Mouse (Mus musculus): ENCODE measurements around the gene Hist1h4b. TPM values are rescaled to one million over a fixed set of nuclear protein-coding genes. Genes with fewer than 3 reads are reported as not detected.

The Hist1h4b gene
- polyA plus RNA-seq, 1 experiment from 2014 or later: 3.9 TPM

DNA sequence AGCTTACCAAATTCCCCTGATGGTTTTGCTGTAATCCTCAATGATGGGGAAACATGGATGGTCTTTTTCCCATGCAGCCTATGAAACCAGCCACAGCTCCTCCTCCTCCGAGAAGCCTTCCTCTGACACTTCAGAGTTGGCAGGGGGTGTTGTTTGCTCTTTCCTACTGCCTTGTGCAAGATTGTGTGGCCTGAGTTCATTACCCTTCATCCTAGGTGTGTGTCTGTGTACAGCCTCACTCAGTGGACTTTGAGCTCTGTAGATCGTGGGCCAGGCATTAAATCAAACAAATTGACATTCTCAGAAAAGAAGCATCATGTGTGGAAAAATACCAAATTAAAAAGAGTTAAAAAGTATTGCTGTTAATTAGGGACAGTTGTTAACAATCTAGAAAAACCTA, 47.7 kb downstream of the Hist1h4b start:
- Histone ChIP-seq H3K4me2 (ENCODE audit: low read length) (no peak overlapping the region), H3K4me1 (replicated peaks; ENCODE audit: control insufficient read depth, insufficient read depth, low read length) (no peaks in the 10 kb centered on the region), H3K27me3 (replicated peaks; ENCODE audit: control insufficient read depth, insufficient read depth, low read length) (no peaks in the 10 kb centered on the region), H3K36me3 (ENCODE audit: control insufficient read depth, insufficient read depth, low read length) (no peaks in the 10 kb centered on the region), H3K9ac (ENCODE audit: low read length) (no peak overlapping the region), H3K9me3 (ENCODE audit: control insufficient read depth, low read length) (no peaks in the 10 kb centered on the region), H3K27ac (ENCODE audit: low read depth) (no peak overlapping the region), H3K4me3 (ENCODE audit: low read depth, low read length) (no peak overlapping the region)
- 71% methylated on average over 2 of the region's 2 CpGs for WGBS
- ATAC-seq (replicated peaks; ENCODE audit: low FRiP score, low TSS enrichment, low read depth) (no peak), DNase-seq (ENCODE audit: low spot score) (no peak)

DNA sequence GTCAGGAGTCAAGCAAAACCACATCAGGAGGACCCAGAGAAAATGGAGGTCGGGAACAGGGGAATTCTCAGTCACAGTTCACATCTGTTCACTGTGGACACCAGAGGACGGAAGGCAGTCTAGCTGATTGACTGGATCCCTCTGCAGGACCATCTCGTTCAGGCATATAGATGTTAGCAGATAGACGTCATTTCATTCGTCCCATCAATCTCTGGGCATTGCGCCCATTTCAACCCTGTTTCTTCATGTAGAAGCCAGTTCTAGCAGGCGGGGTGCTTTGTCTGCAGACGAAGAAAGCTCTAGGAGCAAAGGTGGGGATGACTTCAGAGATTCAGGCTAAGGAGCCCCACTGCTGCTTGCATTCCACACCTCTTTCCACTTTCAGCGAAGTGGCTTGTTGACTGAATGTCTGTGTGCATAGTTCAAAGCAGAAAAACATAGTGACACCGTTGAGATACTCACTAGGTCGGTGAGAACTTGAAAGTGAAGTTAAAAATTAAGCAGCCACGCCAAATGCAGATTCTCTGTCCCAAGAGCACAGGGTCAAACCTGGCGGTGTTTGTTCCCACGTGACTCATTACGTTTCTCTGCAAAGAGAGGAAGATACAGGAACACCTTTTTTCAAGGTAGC, 49.7 kb downstream of the Hist1h4b start, which contains the start of gene Slc17a2:
Slc17a2 (plus strand) TSS at position 572 of the 631 bp plus-strand sequence.
- WGBS: 74% methylated on average over 15 of the region's 15 CpGs
- H3K4me3 ChIP-seq (ENCODE audit: low read depth, low read length): no peak within 1 kb of the TSS
- H3K4me1 ChIP-seq (replicated peaks; ENCODE audit: control insufficient read depth, insufficient read depth, low read length): no peaks in the 10 kb centered on the region
- H3K9me3 ChIP-seq (ENCODE audit: control insufficient read depth, low read length): no peaks in the 10 kb centered on the region
- no peaks in the 10 kb centered on the region for H3K27me3 ChIP-seq (replicated peaks; ENCODE audit: control insufficient read depth, insufficient read depth, low read length)
- no peak within 1 kb of the TSS for H3K9ac ChIP-seq (ENCODE audit: low read length)
- no peaks in the 10 kb centered on the region for H3K36me3 ChIP-seq (ENCODE audit: control insufficient read depth, insufficient read depth, low read length)
- no peak within 1 kb of the TSS for H3K4me2 ChIP-seq (ENCODE audit: low read length)
- DNase-seq (ENCODE audit: low spot score) (no peak), ATAC-seq (replicated peaks; ENCODE audit: low FRiP score, low TSS enrichment, low read depth) (no peak)
- no peak within 1 kb of the TSS for H3K27ac ChIP-seq (ENCODE audit: low read depth)

Small RNA genes lying within 50 kb of the gene (microRNA-seq; reads per million reads assigned to microRNA genes)
- gene Gm44314 (not detected), gene Gm44484 (not detected)

Other genes with a start within 250 kb of the Hist1h4b start
- 6.5 and 6.9 TPM in 2 replicates for gene Hist1h4h, start 226.0 kb upstream of the Hist1h4b start, polyA plus RNA-seq (2014; fragmentation: Nextera tagmentation; extraction: Ambion mirVana)
- gene Hist1h2af, start 223.1 kb upstream of the Hist1h4b start, polyA plus RNA-seq (2014; fragmentation: Nextera tagmentation; extraction: Ambion mirVana): 12.1 and 15.7 TPM in 2 replicates
- 6.1 and 8.1 TPM in 2 replicates for gene Hist1h3g, start 221.6 kb upstream of the Hist1h4b start, polyA plus RNA-seq (2014; fragmentation: Nextera tagmentation; extraction: Ambion mirVana)
- 0.47 and 1.1 TPM in 2 replicates for gene Hist1h2bh, start 213.6 kb upstream of the Hist1h4b start, polyA plus RNA-seq (2014; fragmentation: Nextera tagmentation; extraction: Ambion mirVana)
- 1.1 and 1.2 TPM in 2 replicates for gene Hist1h3f, start 213.0 kb upstream of the Hist1h4b start, polyA plus RNA-seq (2014; fragmentation: Nextera tagmentation; extraction: Ambion mirVana)
- 1.3 and 1.4 TPM in 2 replicates for gene Hist1h4f, start 205.4 kb upstream of the Hist1h4b start, polyA plus RNA-seq (2014; fragmentation: Nextera tagmentation; extraction: Ambion mirVana)
- 0.64 and 0.90 TPM in 2 replicates for gene Hist1h1d, start 203.8 kb upstream of the Hist1h4b start, polyA plus RNA-seq (2014; fragmentation: Nextera tagmentation; extraction: Ambion mirVana)
- gene Hist1h3e, start 194.6 kb upstream of the Hist1h4b start, polyA plus RNA-seq (2014; fragmentation: Nextera tagmentation; extraction: Ambion mirVana): 9.3 and 9.7 TPM in 2 replicates
- gene Hist1h2ae, start 185.8 kb upstream of the Hist1h4b start, polyA plus RNA-seq (2014; fragmentation: Nextera tagmentation; extraction: Ambion mirVana): 106 and 114 TPM in 2 replicates
- gene Hist1h2bg, start 185.6 kb upstream of the Hist1h4b start, polyA plus RNA-seq (2014; fragmentation: Nextera tagmentation; extraction: Ambion mirVana): 6.1 and 7.6 TPM in 2 replicates
- 7.0 and 7.1 TPM in 2 replicates for gene Hist1h2bf, start 182.8 kb upstream of the Hist1h4b start, polyA plus RNA-seq (2014; fragmentation: Nextera tagmentation; extraction: Ambion mirVana)
- gene Hist1h2ad, start 182.6 kb upstream of the Hist1h4b start, polyA plus RNA-seq (2014; fragmentation: Nextera tagmentation; extraction: Ambion mirVana): 2.2 and 4.2 TPM in 2 replicates
- 9.6 and 12.5 TPM in 2 replicates for gene Hist1h3d, start 181.2 kb upstream of the Hist1h4b start, polyA plus RNA-seq (2014; fragmentation: Nextera tagmentation; extraction: Ambion mirVana)
- 111 and 114 TPM in 2 replicates for gene Hist1h4d, start 175.4 kb upstream of the Hist1h4b start, polyA plus RNA-seq (2014; fragmentation: Nextera tagmentation; extraction: Ambion mirVana)
- 1.5 and 1.9 TPM in 2 replicates for gene Hist1h2be, start 135.9 kb upstream of the Hist1h4b start, polyA plus RNA-seq (2014; fragmentation: Nextera tagmentation; extraction: Ambion mirVana)
- 16.6 and 19.2 TPM in 2 replicates for gene Hist1h1e, start 134.5 kb upstream of the Hist1h4b start, polyA plus RNA-seq (2014; fragmentation: Nextera tagmentation; extraction: Ambion mirVana)
- 1.4 and 1.6 TPM in 2 replicates for gene Hist1h2ac, start 73.1 kb upstream of the Hist1h4b start, polyA plus RNA-seq (2014; fragmentation: Nextera tagmentation; extraction: Ambion mirVana)
- 46.3 and 57.5 TPM in 2 replicates for gene Hist1h2bc, start 72.8 kb upstream of the Hist1h4b start, polyA plus RNA-seq (2014; fragmentation: Nextera tagmentation; extraction: Ambion mirVana)
- gene Hist1h1t, start 61.2 kb upstream of the Hist1h4b start, polyA plus RNA-seq (2014; fragmentation: Nextera tagmentation; extraction: Ambion mirVana): 0.27 TPM in 1 of 2 replicates, not detected in the other
- 6.7 and 10.4 TPM in 2 replicates for gene Hist1h4c, start 58.6 kb upstream of the Hist1h4b start, polyA plus RNA-seq (2014; fragmentation: Nextera tagmentation; extraction: Ambion mirVana)
- gene Hfe, start 46.2 kb upstream of the Hist1h4b start, polyA plus RNA-seq (2014; fragmentation: Nextera tagmentation; extraction: Ambion mirVana): 7.2 and 7.8 TPM in 2 replicates
- 24.4 and 30.8 TPM in 2 replicates for gene Hist1h1c, start 18.2 kb upstream of the Hist1h4b start, polyA plus RNA-seq (2014; fragmentation: Nextera tagmentation; extraction: Ambion mirVana)
- gene Hist1h3c, start 11.4 kb upstream of the Hist1h4b start, polyA plus RNA-seq (2014; fragmentation: Nextera tagmentation; extraction: Ambion mirVana): 6.9 and 7.9 TPM in 2 replicates
- gene Hist1h2bb, start 10.3 kb upstream of the Hist1h4b start, polyA plus RNA-seq (2014; fragmentation: Nextera tagmentation; extraction: Ambion mirVana): 2.5 and 5.0 TPM in 2 replicates
- 49.6 and 49.8 TPM in 2 replicates for gene Hist1h2ab, start 5.9 kb upstream of the Hist1h4b start, polyA plus RNA-seq (2014; fragmentation: Nextera tagmentation; extraction: Ambion mirVana)
- 13.9 and 15.5 TPM in 2 replicates for gene Hist1h3b, start 4.7 kb upstream of the Hist1h4b start, polyA plus RNA-seq (2014; fragmentation: Nextera tagmentation; extraction: Ambion mirVana)
- 0.65 and 1.3 TPM in 2 replicates for gene Hist1h4a, start 4.2 kb downstream of the Hist1h4b start, polyA plus RNA-seq (2014; fragmentation: Nextera tagmentation; extraction: Ambion mirVana)
- gene Hist1h3a, start 5.4 kb downstream of the Hist1h4b start, polyA plus RNA-seq (2014; fragmentation: Nextera tagmentation; extraction: Ambion mirVana): 8.4 and 10.0 TPM in 2 replicates
- 3.1 and 4.2 TPM in 2 replicates for gene Hist1h1a, start 6.7 kb downstream of the Hist1h4b start, polyA plus RNA-seq (2014; fragmentation: Nextera tagmentation; extraction: Ambion mirVana)
- 0.12 TPM in 1 of 2 replicates, not detected in the other for gene Trim38, start 12.9 kb downstream of the Hist1h4b start, polyA plus RNA-seq (2014; fragmentation: Nextera tagmentation; extraction: Ambion mirVana)
- gene Slc17a2, start 50.0 kb downstream of the Hist1h4b start, polyA plus RNA-seq (2014; fragmentation: Nextera tagmentation; extraction: Ambion mirVana): 0.05 TPM in 1 of 2 replicates, not detected in the other
- 0.04 and 0.08 TPM in 2 replicates for gene Slc17a3, start 82.4 kb downstream of the Hist1h4b start, polyA plus RNA-seq (2014; fragmentation: Nextera tagmentation; extraction: Ambion mirVana)
- gene Slc17a1, start 110.7 kb downstream of the Hist1h4b start, polyA plus RNA-seq (2014; fragmentation: Nextera tagmentation; extraction: Ambion mirVana): 0.31 and 0.53 TPM in 2 replicates
- 14.7 and 17.5 TPM in 2 replicates for gene Slc17a4, start 158.0 kb downstream of the Hist1h4b start, polyA plus RNA-seq (2014; fragmentation: Nextera tagmentation; extraction: Ambion mirVana)
- gene Hist1h2ba, start 177.1 kb downstream of the Hist1h4b start, polyA plus RNA-seq (2014; fragmentation: Nextera tagmentation; extraction: Ambion mirVana): not detected in 2 replicates
- not detected in 2 replicates for gene Hist1h2aa, start 177.4 kb downstream of the Hist1h4b start, polyA plus RNA-seq (2014; fragmentation: Nextera tagmentation; extraction: Ambion mirVana)
- gene Scgn, start 234.2 kb downstream of the Hist1h4b start, polyA plus RNA-seq (2014; fragmentation: Nextera tagmentation; extraction: Ambion mirVana): 1.6 and 4.5 TPM in 2 replicates

All from intestine, embryonic 14.5 days (tissue).